Mouse (Mus musculus): Measurements from ENCODE around the gene Npepps. TPM values are rescaled to one million over a fixed set of nuclear protein-coding genes. Genes with fewer than 3 reads are reported as not detected.
"Not testable (repeated sequence)": the region's sequence is repeated elsewhere in the genome, so short reads cannot be mapped to it uniquely, and the experiment has no call there.

Npepps gene
- polyA plus RNA-seq, 1 experiment from 2014 or later, result 80.9 TPM

DNA sequence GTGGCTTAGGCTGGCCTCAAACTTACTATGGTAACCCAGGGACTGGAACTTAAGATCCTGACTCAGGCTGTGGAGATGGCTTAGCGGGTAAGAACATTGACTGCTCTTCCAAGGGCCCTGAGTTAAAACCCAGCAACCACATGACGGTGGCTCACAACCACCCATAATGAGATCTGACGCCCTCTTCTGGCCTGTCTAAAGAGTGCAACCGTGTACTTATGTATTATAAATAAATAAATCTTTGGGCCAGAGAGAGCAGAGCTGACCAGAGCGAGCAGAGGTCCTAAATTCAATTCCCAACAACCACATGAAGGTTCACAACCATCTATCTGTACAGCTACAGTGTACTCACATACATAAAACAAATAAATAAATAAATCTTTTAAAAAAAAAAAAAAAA lies 6.8 kb downstream of the Npepps start:
- Histone ChIP-seq H3K4me3 (replicated peaks) (no peak overlapping the region), H3K9ac (no peak overlapping the region), H3K4me1 (peaks cover 11% of the 10 kb centered on the region; the same call in 1 of the 2 replicates), H3K27ac (no peak overlapping the region), H3K9me3 (no peaks in the 10 kb centered on the region), H3K4me2 (no peak overlapping the region), H3K27me3 (replicated peaks) (no peaks in the 10 kb centered on the region), H3K36me3 (no peaks in the 10 kb centered on the region)
- no peak for ATAC-seq (ENCODE audit: insufficient read depth, low FRiP score, low read depth)
- 81% methylated on average over 5 of the region's 5 CpGs for WGBS

GRCm38 (mm10) chr11:97272835-97273234 lies 7.6 kb downstream of the Npepps start:
- H3K4me3 ChIP-seq (replicated peaks), result no peak overlapping the region
- peaks cover 4% of the 10 kb centered on the region; the same call in 1 of the 2 replicates for H3K4me1 ChIP-seq
- no peaks in the 10 kb centered on the region for H3K36me3 ChIP-seq
- H3K9ac ChIP-seq, result no peak overlapping the region
- no peaks in the 10 kb centered on the region for H3K27me3 ChIP-seq (replicated peaks)
- 94% methylated on average over 4 of the region's 4 CpGs for WGBS
- no peak overlapping the region for H3K27ac ChIP-seq
- no peak overlapping the region for H3K4me2 ChIP-seq
- ATAC-seq (ENCODE audit: insufficient read depth, low FRiP score, low read depth), result no peak
- no peaks in the 10 kb centered on the region for H3K9me3 ChIP-seq

- not testable (repeated sequence) for ATAC-seq (ENCODE audit: insufficient read depth, low FRiP score, low read depth); H3K36me3 ChIP-seq; H3K4me3 ChIP-seq (replicated peaks); H3K27me3 ChIP-seq (replicated peaks); H3K9me3 ChIP-seq; H3K9ac ChIP-seq; H3K4me1 ChIP-seq; H3K4me2 ChIP-seq; H3K27ac ChIP-seq
- WGBS, result 71% methylated on average over 2 of the region's 2 CpGs
These were observed 10.4 kb downstream of the Npepps start for GRCm38 (mm10) chr11:97270004-97270403.

- not testable (repeated sequence) for H3K27ac ChIP-seq; H3K9ac ChIP-seq; ATAC-seq (ENCODE audit: insufficient read depth, low FRiP score, low read depth); H3K4me1 ChIP-seq; H3K27me3 ChIP-seq (replicated peaks); H3K9me3 ChIP-seq; H3K36me3 ChIP-seq; H3K4me3 ChIP-seq (replicated peaks); H3K4me2 ChIP-seq
- WGBS, result 96% methylated on average over 1 of the region's 1 CpGs
These were observed 13.9 kb downstream of the Npepps start for GRCm38 (mm10) chr11:97266544-97266943.

- H3K27me3 ChIP-seq (replicated peaks); H3K4me1 ChIP-seq; H3K9me3 ChIP-seq; H3K4me3 ChIP-seq (replicated peaks); ATAC-seq (ENCODE audit: insufficient read depth, low FRiP score, low read depth); H3K36me3 ChIP-seq; H3K27ac ChIP-seq; H3K4me2 ChIP-seq; H3K9ac ChIP-seq: not testable (repeated sequence)
- WGBS, result 82% methylated on average over 1 of the region's 1 CpGs
These were observed 30.8 kb downstream of the Npepps start for GRCm38 (mm10) chr11:97249649-97250048.

- 70% methylated on average over 10 of the region's 10 CpGs for WGBS
- Histone ChIP-seq H3K4me3 (replicated peaks) (no peak overlapping the region), H3K9me3 (no peaks in the 10 kb centered on the region), H3K9ac (no peak overlapping the region), H3K36me3 (peaks cover 7% of the 10 kb centered on the region; the same call in 1 of the 2 replicates), H3K27me3 (replicated peaks) (no peaks in the 10 kb centered on the region), H3K4me1 (no peaks in the 10 kb centered on the region), H3K27ac (peak overlapping the region; percentile 52; the same call in 1 of the 2 replicates), H3K4me2 (no peak overlapping the region)
- peak; percentile 87 for ATAC-seq (ENCODE audit: insufficient read depth, low FRiP score, low read depth)
These were observed 33.8 kb downstream of the Npepps start for GRCm38 (mm10) chr11:97246510-97247159.

GRCm38 (mm10) chr11:97241321-97241720 lies 39.1 kb downstream of the Npepps start:
- H3K27me3 ChIP-seq (replicated peaks), result no peaks in the 10 kb centered on the region
- H3K4me1 ChIP-seq, result no peaks in the 10 kb centered on the region
- no peak overlapping the region for H3K27ac ChIP-seq
- H3K4me2 ChIP-seq, result no peak overlapping the region
- H3K9me3 ChIP-seq, result no peaks in the 10 kb centered on the region
- H3K36me3 ChIP-seq, result peaks cover 16% of the 10 kb centered on the region; the same call in 1 of the 2 replicates
- 88% methylated on average over 7 of the region's 7 CpGs for WGBS
- no peak for ATAC-seq (ENCODE audit: insufficient read depth, low FRiP score, low read depth)
- no peak overlapping the region for H3K4me3 ChIP-seq (replicated peaks)
- H3K9ac ChIP-seq, result no peak overlapping the region

GRCm38 (mm10) chr11:97237976-97238375 lies 42.5 kb downstream of the Npepps start:
- Histone ChIP-seq H3K36me3 (peaks cover 24% of the 10 kb centered on the region), H3K4me3 (replicated peaks) (no peak overlapping the region)

DNA sequence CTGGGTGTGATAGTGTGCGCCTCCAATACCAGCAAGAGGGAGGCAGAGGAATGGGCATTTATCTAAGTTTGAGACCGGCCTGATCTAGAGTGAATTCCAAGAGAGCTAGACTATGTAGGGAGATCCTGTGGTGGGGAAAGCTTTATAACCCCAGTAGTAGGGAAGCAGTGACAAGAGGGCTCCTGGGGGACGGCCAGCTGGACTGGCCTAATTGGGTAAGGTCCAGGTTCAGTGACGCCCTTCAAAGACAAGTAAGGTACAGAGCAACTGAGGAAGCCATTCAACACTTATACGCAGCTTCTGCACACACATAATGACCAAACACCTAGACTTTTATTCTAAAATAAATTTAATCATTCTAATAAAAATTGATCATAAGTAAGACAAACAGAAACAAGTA lies 48.0 kb downstream of the Npepps start:
- 92% methylated on average over 5 of the region's 5 CpGs for WGBS
- no peak overlapping the region for H3K4me2 ChIP-seq
- no peak overlapping the region for H3K27ac ChIP-seq
- no peak overlapping the region for H3K4me3 ChIP-seq (replicated peaks)
- H3K9me3 ChIP-seq, result no peaks in the 10 kb centered on the region
- peaks cover 26% of the 10 kb centered on the region for H3K36me3 ChIP-seq
- H3K4me1 ChIP-seq, result no peaks in the 10 kb centered on the region
- H3K9ac ChIP-seq, result no peak overlapping the region
- no peaks in the 10 kb centered on the region for H3K27me3 ChIP-seq (replicated peaks)
- ATAC-seq (ENCODE audit: insufficient read depth, low FRiP score, low read depth), result no peak

More at GRCm38 (mm10) chr11:97237976-97238375, 42.5 kb downstream of the Npepps start:
- 87% methylated on average over 2 of the region's 2 CpGs for WGBS
- H3K27me3 ChIP-seq (replicated peaks), result no peaks in the 10 kb centered on the region
- H3K9ac ChIP-seq, result no peak overlapping the region
- H3K4me1 ChIP-seq, result no peaks in the 10 kb centered on the region
- H3K27ac ChIP-seq, result no peak overlapping the region
- no peaks in the 10 kb centered on the region for H3K9me3 ChIP-seq
- H3K4me2 ChIP-seq, result no peak overlapping the region
- ATAC-seq (ENCODE audit: insufficient read depth, low FRiP score, low read depth), result no peak

DNA sequence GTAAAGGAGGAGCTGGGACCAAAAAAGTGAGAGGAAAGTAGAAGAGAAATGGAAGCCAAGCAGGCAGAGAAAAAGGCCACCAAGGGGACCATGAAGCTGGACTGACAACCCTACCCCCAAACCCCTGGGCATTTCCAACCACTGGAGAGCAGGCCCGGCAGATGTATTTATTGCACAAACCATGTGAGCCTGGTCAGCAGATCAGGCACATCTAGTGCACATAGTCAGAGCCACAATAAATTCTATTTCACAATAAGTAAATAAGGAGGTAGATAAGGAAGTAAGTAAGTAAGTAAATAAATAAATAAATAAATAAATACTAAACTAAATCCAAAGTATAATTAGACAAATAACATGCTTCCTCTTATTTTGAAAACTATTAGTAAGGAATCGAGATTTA lies 51.0 kb downstream of the Npepps start:
- no peaks in the 10 kb centered on the region for H3K4me1 ChIP-seq
- peaks cover 32% of the 10 kb centered on the region for H3K36me3 ChIP-seq
- H3K4me2 ChIP-seq, result no peak overlapping the region
- H3K9me3 ChIP-seq, result no peaks in the 10 kb centered on the region
- no peaks in the 10 kb centered on the region for H3K27me3 ChIP-seq (replicated peaks)
- no peak overlapping the region for H3K4me3 ChIP-seq (replicated peaks)
- WGBS, result 85% methylated on average over 2 of the region's 2 CpGs
- H3K27ac ChIP-seq, result no peak overlapping the region
- H3K9ac ChIP-seq, result no peak overlapping the region
- no peak for ATAC-seq (ENCODE audit: insufficient read depth, low FRiP score, low read depth)

DNA sequence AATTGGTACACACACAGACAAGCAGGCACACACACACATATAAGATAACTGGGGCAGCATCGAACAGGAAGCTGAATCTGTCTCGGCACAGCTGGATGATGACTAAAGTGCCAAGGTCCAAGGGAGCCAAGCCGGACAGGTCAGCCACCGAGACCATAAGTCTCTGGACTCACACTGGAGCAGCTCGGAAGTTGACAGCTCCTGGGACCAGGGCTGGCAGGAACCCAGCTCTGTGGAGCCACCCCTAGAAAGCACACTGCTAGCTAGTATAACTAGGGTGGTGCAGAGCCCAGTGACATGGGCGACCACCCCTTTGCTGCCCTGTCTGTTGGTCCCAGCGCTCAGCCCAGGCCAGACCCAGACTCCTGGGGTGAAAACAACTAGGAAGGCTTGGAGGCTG lies 51.5 kb downstream of the Npepps start:
- Histone ChIP-seq H3K36me3 (peaks cover 30% of the 10 kb centered on the region), H3K9me3 (no peaks in the 10 kb centered on the region), H3K4me2 (no peak overlapping the region), H3K27me3 (replicated peaks) (no peaks in the 10 kb centered on the region), H3K4me1 (no peaks in the 10 kb centered on the region), H3K4me3 (replicated peaks) (no peak overlapping the region), H3K27ac (no peak overlapping the region), H3K9ac (no peak overlapping the region)
- WGBS, result 91% methylated on average over 7 of the region's 7 CpGs
- ATAC-seq (ENCODE audit: insufficient read depth, low FRiP score, low read depth), result no peak

- H3K9me3 ChIP-seq, result no peaks in the 10 kb centered on the region
- WGBS, result 95% methylated on average over 1 of the region's 1 CpGs
- H3K4me2 ChIP-seq, result no peak overlapping the region
- no peak overlapping the region for H3K9ac ChIP-seq
- no peak overlapping the region for H3K27ac ChIP-seq
- ATAC-seq (ENCODE audit: insufficient read depth, low FRiP score, low read depth), result no peak
- H3K27me3 ChIP-seq (replicated peaks), result no peaks in the 10 kb centered on the region
- peaks cover 31% of the 10 kb centered on the region for H3K36me3 ChIP-seq
- no peaks in the 10 kb centered on the region for H3K4me1 ChIP-seq
- H3K4me3 ChIP-seq (replicated peaks), result no peak overlapping the region
These were observed 54.3 kb downstream of the Npepps start for GRCm38 (mm10) chr11:97226131-97226530.

DNA sequence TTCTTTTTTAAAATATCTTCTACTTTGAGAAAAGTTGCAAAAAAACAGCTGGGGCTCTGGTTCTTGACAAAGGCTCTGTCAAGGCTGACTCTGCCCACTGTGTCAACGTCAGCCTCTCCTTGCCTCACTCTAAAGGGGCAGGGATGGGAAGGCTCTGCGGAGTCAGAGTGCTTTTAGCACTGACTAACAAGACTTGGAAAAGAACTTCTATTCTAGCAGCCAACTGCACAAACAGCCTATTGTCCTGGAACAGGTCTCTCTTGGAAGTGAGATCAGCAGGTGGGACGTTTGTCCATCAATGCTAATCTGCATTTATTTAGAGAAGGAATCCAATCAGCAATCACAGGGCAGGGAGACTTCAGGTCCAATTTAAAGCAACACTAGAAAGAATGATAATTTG lies 57.0 kb downstream of the Npepps start:
- 52% methylated on average over 3 of the region's 3 CpGs for WGBS
- no peak for ATAC-seq (ENCODE audit: insufficient read depth, low FRiP score, low read depth)

More for the DNA sequence above, 57.0 kb downstream of the Npepps start:
- H3K27me3 ChIP-seq (replicated peaks), result no peaks in the 10 kb centered on the region
- no peak overlapping the region for H3K4me3 ChIP-seq (replicated peaks)
- H3K4me1 ChIP-seq, result no peaks in the 10 kb centered on the region
- H3K4me2 ChIP-seq, result no peak overlapping the region
- H3K9me3 ChIP-seq, result no peaks in the 10 kb centered on the region
- H3K27ac ChIP-seq, result no peak overlapping the region
- H3K36me3 ChIP-seq, result peaks cover 22% of the 10 kb centered on the region
- H3K9ac ChIP-seq, result no peak overlapping the region
